Mouse (Mus musculus) embryonic fibroblast, embryonic 13.5 days (primary cell): ENCODE results near the gene Kcng3. TPM values are rescaled to one million over a fixed set of nuclear protein-coding genes. Genes with fewer than 3 reads are reported as not detected.

Source experiments
- H3K27ac ChIP-seq: 2 replicates; pipeline ENCODE4 v1.5.1; 2012; ENCODE audit warnings: low read length, control low read depth, inconsistent platforms; ENCODE audit not compliant: insufficient read depth
- H3K4me1 ChIP-seq: 2 replicates; pipeline ENCODE4 v1.6.1; 2011; ENCODE audit warnings: low read length; ENCODE audit not compliant: control insufficient read depth, insufficient read depth
- H3K4me3 ChIP-seq: 2 replicates; pipeline ENCODE4 v1.5.1; 2011; ENCODE audit warnings: mild to moderate bottlenecking, control low read depth, low read length; ENCODE audit not compliant: insufficient read depth
- CTCF ChIP-seq: IDR thresholded peaks from 2 replicates; pipeline ENCODE4 v1.5.1; 2011; ENCODE audit warnings: mild to moderate bottlenecking, control low read depth, low read length, moderate library complexity, borderline replicate concordance; ENCODE audit not compliant: insufficient read depth
- POLR2A ChIP-seq: IDR thresholded peaks from 2 replicates; pipeline ENCODE4 v1.6.1; 2011; ENCODE audit warnings: low read depth, mild to moderate bottlenecking, control low read depth, low read length, moderate library complexity
- polyA plus RNA-seq: library from polyadenylated mRNA; stranded (reverse); fragments of >200 nt; gene quantifications from 2 replicates; pipeline ENCODE4 v1.2.4, GENCODE M21; 2011; ENCODE audit warnings: low read depth; ENCODE audit not compliant: missing spikeins, insufficient read length

Kcng3 gene
- polyA plus RNA-seq, 1 experiment, result not detected

DNA sequence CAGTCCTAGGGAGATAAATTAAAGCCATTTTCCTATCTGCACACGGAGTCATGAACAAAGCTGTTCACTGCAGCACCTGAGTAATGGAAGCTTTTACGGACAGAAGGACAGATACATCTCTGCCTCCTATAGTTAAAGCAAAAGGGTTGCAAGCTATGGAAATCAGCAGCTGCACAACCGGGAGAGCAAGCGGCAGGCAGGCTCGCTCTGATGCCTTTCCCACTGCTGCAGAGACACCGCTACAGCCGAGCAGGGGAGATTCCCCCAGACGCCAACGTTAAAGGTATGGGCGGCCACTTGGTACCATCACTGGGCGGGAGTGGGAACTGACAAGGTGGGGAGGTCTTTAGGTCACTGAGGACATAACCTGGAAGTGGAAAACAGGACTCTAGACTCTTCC lies 17.8 kb downstream of the Kcng3 start:
- Histone ChIP-seq H3K27ac (no peak overlapping the region), H3K4me1 (no peaks in the 10 kb centered on the region), H3K4me3 (no peak overlapping the region)
- TF ChIP-seq CTCF (no peak), POLR2A (no peak)

DNA sequence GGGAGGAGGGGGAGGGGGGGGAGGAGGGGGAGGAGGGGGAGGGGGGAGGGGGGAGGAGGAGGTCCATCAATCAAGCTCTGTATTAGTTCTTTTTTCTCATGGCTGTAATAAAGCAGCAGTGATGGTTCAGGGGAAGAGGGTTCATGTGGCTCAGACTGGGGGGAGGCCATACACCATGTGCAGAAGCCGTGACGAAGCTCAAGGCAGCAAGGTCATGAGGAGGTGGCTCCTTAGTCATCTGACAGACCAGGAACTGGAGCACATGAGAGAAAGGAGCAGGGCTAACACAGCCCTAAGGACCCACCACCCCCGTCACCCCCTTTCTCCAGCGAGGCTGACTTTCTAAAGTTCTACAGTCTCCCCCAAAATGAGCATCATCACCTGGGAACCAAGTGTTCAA lies 22.2 kb downstream of the Kcng3 start:
- Histone ChIP-seq H3K4me3 (no peak overlapping the region), H3K27ac (no peak overlapping the region), H3K4me1 (no peaks in the 10 kb centered on the region)
- TF ChIP-seq POLR2A, result no peak
- TF ChIP-seq CTCF, result no peak

DNA sequence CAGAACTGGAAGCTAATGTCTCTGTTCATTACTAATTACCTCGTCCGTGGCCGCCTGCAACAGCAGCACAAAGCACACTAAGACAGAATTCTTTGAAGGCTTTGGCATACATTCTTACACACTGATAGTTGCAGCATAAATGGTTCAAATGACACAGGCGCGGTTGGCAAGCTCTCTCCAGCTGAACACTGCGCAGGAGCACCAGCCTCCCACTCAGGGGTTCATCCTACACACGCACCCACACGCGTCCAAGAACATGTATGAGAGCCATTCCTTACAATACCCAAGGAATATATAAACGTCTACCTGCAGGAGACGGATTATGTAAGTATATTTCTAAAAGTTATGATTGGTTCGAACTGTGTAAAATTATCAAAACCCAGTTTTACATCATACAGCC lies 30.7 kb downstream of the Kcng3 start:
- TF ChIP-seq CTCF (no peak), POLR2A (no peak)
- Histone ChIP-seq H3K27ac (no peak overlapping the region), H3K4me3 (no peak overlapping the region), H3K4me1 (no peaks in the 10 kb centered on the region)

GRCm38 (mm10) chr17:83595966-83596365 lies 35.7 kb downstream of the Kcng3 start:
- H3K4me1 ChIP-seq, result no peaks in the 10 kb centered on the region
- H3K4me3 ChIP-seq, result no peak overlapping the region
- H3K27ac ChIP-seq, result no peak overlapping the region
- no peak for TF ChIP-seq CTCF
- TF ChIP-seq POLR2A, result no peak

DNA sequence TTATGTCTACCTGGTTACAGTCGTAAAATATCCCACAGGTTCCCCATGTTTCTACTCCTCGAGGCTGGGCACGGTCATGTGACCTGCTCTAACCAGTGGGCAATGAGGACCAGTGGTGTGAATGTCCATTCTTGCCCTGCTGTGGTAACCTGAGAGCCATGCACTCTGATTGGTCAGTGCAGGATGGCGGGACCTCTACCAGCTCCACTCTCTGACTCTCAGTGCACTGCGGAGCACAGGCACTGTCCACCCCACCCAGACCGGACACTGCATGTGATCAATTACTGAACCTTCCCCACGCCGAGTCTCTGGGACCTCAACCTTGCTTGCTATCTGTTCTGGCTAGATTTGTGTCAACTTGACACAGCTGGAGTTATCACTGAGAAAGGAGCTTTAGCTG lies 37.2 kb downstream of the Kcng3 start:
- no peaks in the 10 kb centered on the region for H3K4me1 ChIP-seq
- H3K27ac ChIP-seq, result no peak overlapping the region
- no peak overlapping the region for H3K4me3 ChIP-seq
- TF ChIP-seq CTCF, result no peak
- TF ChIP-seq POLR2A, result no peak

- Histone ChIP-seq H3K4me3 (no peak overlapping the region), H3K4me1 (no peaks in the 10 kb centered on the region), H3K27ac (no peak overlapping the region)
- TF ChIP-seq CTCF (no peak), POLR2A (no peak)
Measured at GRCm38 (mm10) chr17:83593396-83593795, 38.3 kb downstream of the Kcng3 start.

DNA sequence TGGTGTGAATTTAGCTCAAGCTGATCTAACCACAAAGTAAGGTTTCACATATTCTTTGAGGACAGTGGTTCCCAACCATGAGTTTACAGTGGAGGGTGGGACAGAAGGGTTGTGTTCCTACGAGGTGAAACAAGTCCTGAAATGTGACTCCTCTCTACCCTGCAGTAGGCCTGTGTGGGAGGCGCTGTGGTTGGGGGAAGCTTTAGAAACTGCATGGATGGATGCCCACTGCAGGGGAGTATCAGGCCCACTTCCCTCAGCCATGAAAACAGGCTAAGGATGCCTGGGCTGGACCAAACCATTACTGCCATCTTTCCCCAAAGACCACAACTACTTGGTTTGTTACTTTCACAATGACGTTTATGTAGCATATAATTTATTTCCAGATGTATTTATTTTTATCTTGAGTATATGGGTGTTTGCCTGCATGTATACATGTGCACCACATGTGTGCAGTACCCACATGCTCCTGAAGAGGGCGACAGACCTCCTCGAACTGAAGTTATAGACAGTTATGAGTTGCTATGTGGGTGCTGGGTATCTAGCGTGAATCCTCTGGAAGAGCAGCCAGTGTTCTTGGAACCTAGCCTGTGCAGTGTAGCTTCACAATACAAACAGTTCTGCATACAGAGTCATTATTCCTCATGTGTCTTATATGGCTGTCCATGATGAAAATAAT lies 42.9 kb downstream of the Kcng3 start:
- TF ChIP-seq CTCF, result no peak
- TF ChIP-seq POLR2A, result no peak
- no peak overlapping the region for H3K27ac ChIP-seq
- no peaks in the 10 kb centered on the region for H3K4me1 ChIP-seq
- no peak overlapping the region for H3K4me3 ChIP-seq

DNA sequence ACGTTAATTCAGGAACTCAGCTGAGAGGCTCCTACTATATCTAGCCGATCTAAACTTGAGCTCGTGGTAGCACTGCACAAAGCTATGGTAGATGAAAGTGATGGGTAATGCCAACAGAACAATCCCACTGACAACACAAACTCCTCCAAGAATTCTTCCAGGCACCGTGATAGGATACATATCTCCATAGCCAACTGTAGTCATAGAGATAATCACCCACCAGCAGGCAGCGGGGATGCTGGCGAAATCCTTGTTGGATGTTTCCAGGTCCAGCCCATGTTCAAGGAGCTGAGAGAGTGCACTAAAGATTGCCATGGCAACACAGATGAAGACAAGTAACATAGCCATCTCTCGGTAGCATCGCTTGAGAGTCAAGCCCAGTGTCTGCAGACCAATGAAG lies 44.0 kb downstream of the Kcng3 start:
- TF ChIP-seq POLR2A (no peak), CTCF (no peak)
- H3K4me3 ChIP-seq, result no peak overlapping the region
- no peak overlapping the region for H3K27ac ChIP-seq
- no peaks in the 10 kb centered on the region for H3K4me1 ChIP-seq

GRCm38 (mm10) chr17:83582585-83582984 lies 49.1 kb downstream of the Kcng3 start:
- Histone ChIP-seq H3K27ac (no peak overlapping the region), H3K4me1 (no peaks in the 10 kb centered on the region), H3K4me3 (no peak overlapping the region)
- TF ChIP-seq POLR2A (no peak), CTCF (no peak)

- Histone ChIP-seq H3K4me3 (no peak overlapping the region), H3K4me1 (no peaks in the 10 kb centered on the region), H3K27ac (no peak overlapping the region)
- no peak for TF ChIP-seq CTCF
- no peak for TF ChIP-seq POLR2A
Measured at GRCm38 (mm10) chr17:83580734-83581133, 51.0 kb downstream of the Kcng3 start.

- H3K4me3 ChIP-seq, result no peak overlapping the region
- no peaks in the 10 kb centered on the region for H3K4me1 ChIP-seq
- no peak overlapping the region for H3K27ac ChIP-seq
- TF ChIP-seq CTCF, result no peak
Measured at GRCm38 (mm10) chr17:83576810-83577371, 54.8 kb downstream of the Kcng3 start.

DNA sequence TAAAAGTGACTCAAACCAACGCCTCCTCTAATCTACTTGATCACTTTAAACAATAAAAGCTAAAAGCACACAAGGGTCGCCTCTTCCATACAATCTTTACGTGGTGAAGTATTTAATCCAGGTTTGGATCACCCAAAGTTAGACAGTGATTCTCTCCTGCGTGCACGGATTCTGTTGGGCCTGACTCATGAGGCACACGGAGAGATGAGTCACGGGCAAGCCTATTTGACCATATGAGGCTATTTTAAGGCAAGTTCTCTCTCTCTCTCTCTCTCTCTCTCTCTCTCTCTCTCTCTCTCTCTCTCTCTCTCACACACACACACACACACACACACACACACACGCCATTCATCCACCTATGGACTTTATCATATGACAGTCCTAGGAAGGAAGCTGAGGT lies 57.1 kb downstream of the Kcng3 start:
- Histone ChIP-seq H3K4me3 (no peak overlapping the region), H3K27ac (0 out of 2 replicates have a peak overlapping the region, but pooled peaks have one; percentile 34), H3K4me1 (no peaks in the 10 kb centered on the region)
- TF ChIP-seq CTCF (no peak), POLR2A (no peak)
